Mouse (Mus musculus) embryonic fibroblast, embryonic 13.5 days (primary cell): Measurements from ENCODE around the gene Gimap1.

Experiments
- CTCF ChIP-seq: IDR thresholded peaks from 2 replicates; pipeline ENCODE4 v1.5.1; 2011; ENCODE audit warnings: mild to moderate bottlenecking, control low read depth, low read length, moderate library complexity, borderline replicate concordance; ENCODE audit not compliant: insufficient read depth
- POLR2A ChIP-seq: IDR thresholded peaks from 2 replicates; pipeline ENCODE4 v1.6.1; 2011; ENCODE audit warnings: low read depth, mild to moderate bottlenecking, control low read depth, low read length, moderate library complexity

DNA sequence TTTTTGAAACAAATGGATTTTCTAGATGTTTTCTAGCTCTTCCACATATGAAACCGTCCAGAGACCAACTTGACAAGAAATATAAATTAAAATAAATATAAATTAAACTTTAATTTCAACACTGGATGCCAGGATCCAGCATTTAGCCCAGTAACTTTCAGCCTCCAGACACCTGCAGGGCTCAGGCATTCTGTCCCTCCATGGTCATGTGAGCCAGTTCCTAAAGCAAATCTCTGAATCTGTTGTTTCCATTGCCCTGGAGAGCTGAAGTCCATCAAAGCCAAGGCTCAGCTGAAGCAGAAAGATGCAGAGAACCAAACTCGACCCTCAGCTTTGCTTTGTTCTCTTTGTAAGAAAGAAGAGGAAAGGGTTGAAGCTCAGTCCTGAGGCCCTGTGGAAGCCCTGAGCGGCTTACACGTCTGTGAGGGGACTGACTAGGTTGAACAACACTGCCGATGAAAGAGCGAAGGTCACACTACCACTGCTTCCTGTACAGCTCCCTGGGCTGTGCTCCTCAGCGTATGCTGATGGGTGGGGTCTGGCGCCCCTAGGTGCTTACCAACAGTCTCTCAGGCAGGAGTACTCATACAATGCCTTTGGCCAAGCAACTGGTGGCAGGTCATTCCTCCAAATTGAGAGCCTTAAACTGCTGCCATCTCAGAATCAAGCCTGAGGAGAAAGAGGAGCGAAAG is 29.5 kb downstream of the Gimap1 start:
- TF ChIP-seq CTCF (no peak), POLR2A (no peak)
